Mouse (Mus musculus): Measurements from ENCODE around the gene Jchain. TPM values are rescaled to one million over a fixed set of nuclear protein-coding genes. Genes with fewer than 3 reads are reported as not detected.
A peak's percentile ranks its signal among the peaks of the same experiment; 100 is the strongest.

The Jchain gene
- polyA plus RNA-seq (2016; fragmentation: Nextera tagmentation; extraction: Ambion mirVana): 0.31 and 0.56 TPM in 2 replicates

DNA sequence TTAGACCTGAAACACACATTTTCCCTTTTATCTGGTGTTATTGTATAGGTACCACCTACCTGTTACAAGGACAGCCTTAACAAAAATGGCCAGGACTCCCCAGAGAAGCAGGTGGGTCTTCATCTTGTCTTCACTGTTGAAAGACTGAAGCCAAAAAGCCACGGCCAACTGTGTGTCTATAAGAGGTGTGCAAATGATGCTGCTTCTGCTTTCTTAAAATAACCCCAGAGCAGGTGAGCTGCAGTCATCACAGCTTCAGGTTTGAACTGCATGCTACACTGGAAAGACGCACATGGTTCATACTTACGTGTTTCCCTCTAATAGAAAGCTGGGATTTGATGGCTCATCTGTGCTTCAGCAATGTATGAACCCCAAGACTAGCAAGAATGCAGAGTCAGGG, at the start of gene Jchain:
Jchain (minus strand) TSS at position 235 of the 400 bp plus-strand sequence.
- WGBS: 87% methylated on average over 3 of the region's 3 CpGs
- no peaks in the 10 kb centered on the region for H3K27me3 ChIP-seq

DNA sequence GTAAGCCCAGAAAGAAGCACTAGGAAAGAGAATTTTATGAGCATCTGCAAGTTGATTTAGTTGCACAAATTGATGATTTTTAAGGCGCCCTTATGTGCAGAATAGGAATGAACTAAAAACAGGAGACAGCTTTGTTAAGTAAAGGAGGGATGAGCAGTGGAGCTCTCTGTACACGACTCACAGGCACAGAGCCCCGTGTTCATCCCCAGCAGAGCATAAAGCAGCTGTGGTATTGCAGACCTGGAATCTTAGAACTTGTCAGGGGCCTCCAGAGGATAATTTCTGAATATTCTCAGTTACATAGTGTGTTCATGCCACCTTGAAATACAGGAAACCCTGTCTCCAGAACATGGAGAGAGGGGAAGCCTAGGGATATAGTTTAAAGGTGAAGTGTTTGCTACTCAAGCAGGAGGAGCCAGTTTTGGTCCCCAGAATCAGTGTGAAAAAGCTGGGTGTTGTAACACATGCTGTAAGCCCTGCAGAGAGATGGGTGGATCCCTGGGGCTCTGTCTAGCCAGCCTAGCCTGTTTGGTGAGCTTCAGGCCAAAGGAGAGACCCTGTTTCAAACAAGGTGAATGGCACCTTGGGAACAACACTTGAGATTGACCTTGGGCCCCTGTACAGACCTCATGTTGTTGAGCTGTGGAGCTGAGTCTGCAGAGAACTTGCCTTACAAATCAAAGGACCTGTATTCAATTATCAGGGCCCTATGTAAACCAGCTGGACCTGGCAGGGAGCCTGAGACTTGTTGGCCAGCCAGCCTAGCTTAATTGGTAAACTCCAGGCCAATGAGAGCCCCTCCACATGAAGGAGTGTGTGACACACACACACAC, 48.0 kb upstream of the Jchain start:
- H3K27ac ChIP-seq: no peak overlapping the region
- no peak for ATAC-seq (ENCODE audit: low FRiP score)
- peaks cover 3% of the 10 kb centered on the region for H3K36me3 ChIP-seq (replicated peaks)
- H3K9ac ChIP-seq: no peak overlapping the region
- no peak overlapping the region for H3K4me2 ChIP-seq
- no peak overlapping the region for H3K4me3 ChIP-seq (replicated peaks)
- no peaks in the 10 kb centered on the region for H3K27me3 ChIP-seq
- WGBS: 77% methylated on average over 3 of the region's 3 CpGs
- no peaks in the 10 kb centered on the region for H3K9me3 ChIP-seq
- 0 out of 2 replicates have a peak, but pooled peaks cover 3% of the 10 kb centered on the region for H3K4me1 ChIP-seq

More for the DNA sequence above, at the start of gene Jchain:
- H3K4me3 ChIP-seq (replicated peaks): no peak within 1 kb of the TSS
- ATAC-seq (ENCODE audit: low FRiP score): no peak
- H3K4me2 ChIP-seq: no peak within 1 kb of the TSS
- no peaks in the 10 kb centered on the region for H3K36me3 ChIP-seq (replicated peaks)
- no peaks in the 10 kb centered on the region for H3K4me1 ChIP-seq
- H3K9ac ChIP-seq: no peak within 1 kb of the TSS
- H3K27ac ChIP-seq: no peak within 1 kb of the TSS
- H3K9me3 ChIP-seq: no peaks in the 10 kb centered on the region

DNA sequence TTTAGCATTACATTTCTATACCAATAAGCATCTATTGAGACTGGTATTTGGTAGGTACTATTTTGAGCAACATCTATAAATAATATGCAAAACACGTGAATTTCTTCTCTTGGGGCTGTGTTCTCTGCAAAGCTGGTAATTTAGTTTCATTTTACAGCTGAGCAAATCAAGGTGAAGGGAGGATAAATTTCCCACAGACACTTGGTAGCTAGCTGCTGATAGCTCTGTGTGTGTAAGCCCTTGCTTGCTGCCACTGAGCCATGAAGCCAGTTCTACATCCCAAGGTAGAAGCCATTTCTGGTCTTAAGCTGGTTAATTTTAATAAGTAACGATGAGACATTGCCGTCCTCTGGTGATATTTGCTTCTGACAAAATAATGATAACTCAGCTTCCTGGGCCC, 47.1 kb upstream of the Jchain start:
- WGBS: 88% methylated on average over 3 of the region's 3 CpGs
- peaks cover 3% of the 10 kb centered on the region for H3K36me3 ChIP-seq (replicated peaks)
- H3K27ac ChIP-seq: no peak overlapping the region
- no peak overlapping the region for H3K4me2 ChIP-seq
- H3K9me3 ChIP-seq: no peaks in the 10 kb centered on the region
- H3K4me3 ChIP-seq (replicated peaks): no peak overlapping the region
- H3K4me1 ChIP-seq: 0 out of 2 replicates have a peak, but pooled peaks cover 3% of the 10 kb centered on the region
- no peak for ATAC-seq (ENCODE audit: low FRiP score)
- no peak overlapping the region for H3K9ac ChIP-seq
- no peaks in the 10 kb centered on the region for H3K27me3 ChIP-seq

DNA sequence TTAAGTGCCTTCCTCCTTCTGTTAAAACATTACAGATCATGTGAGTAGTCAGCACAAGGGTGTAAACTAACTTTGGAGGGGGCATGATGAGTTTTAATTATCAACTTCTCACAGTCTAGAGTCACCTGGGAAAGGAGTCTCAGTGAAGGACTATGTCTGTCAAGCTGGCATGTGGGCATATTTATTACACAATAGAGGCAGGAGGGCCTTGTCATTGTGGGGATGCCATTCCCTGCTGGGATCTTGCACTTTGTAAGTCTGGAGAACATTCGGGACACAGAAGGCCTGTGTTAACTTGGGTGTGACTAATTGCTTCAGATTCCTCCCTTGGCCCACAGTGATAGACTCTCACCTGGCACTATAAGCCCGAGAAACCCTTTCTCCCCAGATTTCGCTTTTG, 41.9 kb upstream of the Jchain start:
- no peak overlapping the region for H3K9ac ChIP-seq
- H3K27ac ChIP-seq: no peak overlapping the region
- no peaks in the 10 kb centered on the region for H3K9me3 ChIP-seq
- 63% methylated on average over 3 of the region's 3 CpGs for WGBS
- no peak for ATAC-seq (ENCODE audit: low FRiP score)
- peaks cover 3% of the 10 kb centered on the region for H3K36me3 ChIP-seq (replicated peaks)
- H3K27me3 ChIP-seq: no peaks in the 10 kb centered on the region
- H3K4me3 ChIP-seq (replicated peaks): no peak overlapping the region
- H3K4me1 ChIP-seq: peaks cover 9% of the 10 kb centered on the region
- no peak overlapping the region for H3K4me2 ChIP-seq

DNA sequence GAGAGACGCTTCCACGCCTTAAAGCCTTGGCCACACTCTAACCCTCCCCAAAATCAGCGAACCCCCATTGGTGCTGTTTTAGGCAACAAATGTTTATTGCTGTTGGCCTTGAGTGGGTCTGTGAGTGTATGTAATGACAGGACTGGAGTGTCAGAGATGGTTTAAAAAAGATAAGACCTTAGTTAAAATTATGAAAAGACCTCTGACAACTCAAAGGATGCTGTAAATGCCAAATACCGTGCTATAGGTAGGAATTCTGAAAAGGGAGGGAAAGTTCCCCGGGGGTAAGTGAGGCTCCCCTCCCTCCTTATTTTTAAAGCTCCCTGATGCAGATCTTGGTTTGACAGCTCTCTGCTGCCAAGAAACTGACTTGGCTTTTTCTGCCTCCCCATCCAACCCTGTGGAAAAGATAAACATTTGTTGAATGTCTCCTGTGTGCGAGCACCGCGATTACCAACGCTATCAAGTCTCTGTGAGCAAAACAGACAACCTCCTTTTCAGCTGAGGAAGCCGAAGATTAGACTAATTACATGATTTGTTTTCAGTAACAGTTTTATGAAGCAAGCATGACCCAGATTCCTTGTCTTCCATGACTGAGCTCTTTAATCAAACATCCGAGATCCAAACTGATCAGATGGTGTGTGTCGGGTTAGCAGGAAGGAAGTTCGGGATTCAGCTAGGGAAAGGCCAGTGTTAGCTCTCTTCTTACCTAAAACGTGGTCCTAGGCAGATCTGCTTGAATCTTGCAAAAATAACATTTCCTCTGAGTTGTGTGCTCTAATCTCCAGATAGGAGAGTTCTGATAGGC, 38.5 kb upstream of the Jchain start:
- no peak; the same call in 1 of the 2 replicates for ATAC-seq (ENCODE audit: low FRiP score)
- no peaks in the 10 kb centered on the region for H3K9me3 ChIP-seq
- H3K36me3 ChIP-seq (replicated peaks): no peaks in the 10 kb centered on the region; the same call in 1 of the 2 replicates
- H3K27ac ChIP-seq: peak overlapping the region; percentile 93
- no peaks in the 10 kb centered on the region for H3K27me3 ChIP-seq
- H3K4me2 ChIP-seq: peak overlapping the region; percentile 72
- H3K4me3 ChIP-seq (replicated peaks): peak overlapping the region; percentile 97
- peaks cover 12% of the 10 kb centered on the region for H3K4me1 ChIP-seq
- WGBS: 9% methylated on average over 14 of the region's 14 CpGs
- H3K9ac ChIP-seq: peak overlapping the region; percentile 93

DNA sequence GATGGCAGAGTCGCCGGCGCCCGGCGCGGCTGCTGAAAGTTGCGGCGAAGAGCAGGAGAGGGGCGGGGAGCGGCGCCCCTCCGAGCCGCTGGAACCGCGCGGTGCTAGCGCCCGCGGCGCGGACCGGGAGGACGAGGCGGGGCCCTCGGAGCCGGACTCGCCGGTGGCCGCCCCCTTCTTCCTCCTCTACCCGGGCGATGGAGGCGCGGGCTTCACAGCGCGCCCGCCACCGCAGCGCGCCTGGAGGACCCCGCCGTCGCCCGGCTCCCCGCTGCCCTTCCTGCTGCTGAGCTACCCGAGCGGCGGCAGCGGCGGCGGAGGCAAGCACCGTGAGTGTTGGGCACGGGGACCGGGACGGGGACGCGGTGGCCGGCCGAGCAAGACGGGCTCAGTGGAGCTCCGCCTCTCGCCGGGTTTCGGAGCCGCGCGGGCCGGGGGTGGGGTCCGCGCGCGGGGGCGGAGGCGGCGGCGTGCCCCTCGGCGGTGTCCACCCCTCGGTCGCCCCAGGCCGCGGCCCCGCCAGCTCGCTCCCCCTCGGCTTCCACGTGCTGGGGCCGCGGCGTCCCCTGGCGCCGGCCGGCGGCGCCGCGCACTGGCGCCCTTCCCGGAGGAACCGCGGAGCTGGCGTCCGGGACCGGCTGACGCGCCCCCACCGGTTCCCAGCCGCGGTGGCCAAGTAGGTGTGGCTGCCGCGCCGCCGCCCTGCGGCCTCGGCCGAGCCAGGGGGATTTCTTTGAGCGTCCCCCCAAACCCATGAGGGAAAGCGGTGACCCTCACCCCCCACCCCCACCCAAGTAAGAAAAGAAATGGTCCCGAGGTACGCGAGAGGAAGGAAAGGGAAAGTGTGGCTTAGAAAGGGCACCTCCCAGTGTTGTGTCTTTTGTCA, 37.7 kb upstream of the Jchain start:
- H3K4me2 ChIP-seq: peak overlapping the region; percentile 72
- H3K27me3 ChIP-seq: no peaks in the 10 kb centered on the region
- peak; percentile 79 for ATAC-seq (ENCODE audit: low FRiP score)
- H3K9me3 ChIP-seq: no peaks in the 10 kb centered on the region
- peaks cover 12% of the 10 kb centered on the region for H3K4me1 ChIP-seq
- no peaks in the 10 kb centered on the region; the same call in 1 of the 2 replicates for H3K36me3 ChIP-seq (replicated peaks)
- WGBS: under 1% methylated on average over 54 of the region's 119 CpGs
- H3K27ac ChIP-seq: peak overlapping the region; percentile 93
- H3K4me3 ChIP-seq (replicated peaks): peak overlapping the region; percentile 97
- H3K9ac ChIP-seq: peak overlapping the region; percentile 93

DNA sequence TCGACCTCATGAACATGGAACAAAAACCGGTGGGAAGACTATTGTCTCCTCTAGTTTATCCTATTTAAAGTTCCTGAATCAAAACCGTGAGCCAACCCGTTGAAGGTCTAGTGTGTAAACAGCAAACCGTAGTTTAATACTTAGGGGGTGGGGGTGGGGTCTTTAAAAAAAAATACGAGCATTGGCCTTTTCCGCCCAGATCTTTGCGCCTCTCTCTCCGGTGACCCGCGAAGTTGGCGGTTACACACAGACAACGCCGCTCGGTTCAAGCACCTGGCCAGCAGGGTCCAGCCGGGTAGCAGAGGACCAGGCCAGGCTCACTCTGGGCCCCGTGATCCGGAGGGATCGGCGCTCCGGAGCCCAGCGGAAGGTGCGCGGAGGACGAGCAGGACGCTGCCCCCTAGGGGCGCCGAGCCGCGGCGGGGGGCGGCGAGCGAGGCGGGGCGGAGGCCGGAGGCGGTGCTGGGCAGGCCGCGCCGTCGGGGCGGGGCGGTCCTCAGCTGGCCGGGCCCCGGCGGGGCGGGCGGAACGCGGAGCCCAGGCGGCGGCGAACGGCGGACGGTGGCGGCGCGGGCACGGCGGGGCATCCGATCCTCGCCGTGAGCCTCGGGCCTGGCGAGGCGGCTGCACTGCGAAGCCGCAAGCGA, 36.9 kb upstream of the Jchain start, which contains the start of gene Rufy3:
Rufy3 (plus strand) TSS at position 540 of the 647 bp plus-strand sequence.
- Histone ChIP-seq H3K4me2 (peak within 1 kb of the TSS; percentile 72), H3K27me3 (no peaks in the 10 kb centered on the region), H3K27ac (peak within 1 kb of the TSS; percentile 93), H3K9me3 (no peaks in the 10 kb centered on the region), H3K36me3 (replicated peaks) (no peaks in the 10 kb centered on the region), H3K4me3 (replicated peaks) (peak within 1 kb of the TSS; percentile 97), H3K4me1 (peaks cover 12% of the 10 kb centered on the region), H3K9ac (peak within 1 kb of the TSS; percentile 93)
- ATAC-seq (ENCODE audit: low FRiP score): peak; percentile 91
- under 1% methylated on average over 46 of the region's 71 CpGs for WGBS

DNA sequence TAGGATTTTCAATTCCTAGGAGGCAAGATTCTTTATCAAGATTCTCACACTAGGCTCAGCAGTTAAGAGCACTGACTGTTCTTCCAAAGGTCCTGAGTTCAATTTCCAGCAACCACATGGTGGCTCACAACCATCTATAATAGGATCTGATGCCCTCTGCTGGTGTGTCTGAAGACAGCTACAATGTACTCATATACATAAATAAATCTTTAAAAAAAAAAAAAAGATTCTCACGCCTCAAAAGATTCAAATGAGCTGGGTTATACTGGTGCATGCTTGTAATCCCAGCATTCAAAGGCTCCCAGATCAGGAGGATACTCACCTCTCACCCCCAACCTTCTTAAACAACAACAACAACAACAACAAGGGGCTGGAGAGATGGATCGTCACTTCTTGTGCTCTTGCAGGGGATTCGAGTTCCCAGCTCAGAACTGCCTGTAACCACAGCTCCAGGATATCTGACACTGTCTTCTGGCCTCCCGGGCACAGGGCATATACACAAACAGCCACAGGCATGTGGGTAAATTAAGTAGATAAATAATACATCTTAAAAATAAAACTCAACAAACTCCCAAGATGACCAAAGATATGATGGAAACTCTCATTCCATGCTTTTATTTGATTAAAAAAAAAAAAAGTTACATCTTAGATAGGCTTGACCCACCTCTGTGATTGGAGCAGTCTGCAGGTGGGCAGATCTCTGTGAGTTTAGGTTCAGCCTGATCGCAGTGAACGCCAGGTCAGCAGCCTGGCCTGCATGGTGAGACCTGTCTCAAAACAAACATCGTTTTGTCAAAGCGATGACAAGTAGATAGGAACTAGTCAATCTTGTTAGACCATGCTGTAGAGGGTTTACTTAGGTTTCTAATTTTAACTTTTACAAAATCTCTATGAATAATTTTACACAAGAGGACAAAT, 35.4 kb upstream of the Jchain start:
- no peak overlapping the region for H3K9ac ChIP-seq
- no peak overlapping the region for H3K4me2 ChIP-seq
- H3K4me3 ChIP-seq (replicated peaks): no peak overlapping the region
- H3K27ac ChIP-seq: no peak overlapping the region
- no peak for ATAC-seq (ENCODE audit: low FRiP score)
- no peaks in the 10 kb centered on the region for H3K27me3 ChIP-seq
- H3K4me1 ChIP-seq: peaks cover 12% of the 10 kb centered on the region
- 74% methylated on average over 8 of the region's 8 CpGs for WGBS
- 0 out of 2 replicates have a peak, but pooled peaks cover 2% of the 10 kb centered on the region for H3K36me3 ChIP-seq (replicated peaks)
- H3K9me3 ChIP-seq: no peaks in the 10 kb centered on the region

DNA sequence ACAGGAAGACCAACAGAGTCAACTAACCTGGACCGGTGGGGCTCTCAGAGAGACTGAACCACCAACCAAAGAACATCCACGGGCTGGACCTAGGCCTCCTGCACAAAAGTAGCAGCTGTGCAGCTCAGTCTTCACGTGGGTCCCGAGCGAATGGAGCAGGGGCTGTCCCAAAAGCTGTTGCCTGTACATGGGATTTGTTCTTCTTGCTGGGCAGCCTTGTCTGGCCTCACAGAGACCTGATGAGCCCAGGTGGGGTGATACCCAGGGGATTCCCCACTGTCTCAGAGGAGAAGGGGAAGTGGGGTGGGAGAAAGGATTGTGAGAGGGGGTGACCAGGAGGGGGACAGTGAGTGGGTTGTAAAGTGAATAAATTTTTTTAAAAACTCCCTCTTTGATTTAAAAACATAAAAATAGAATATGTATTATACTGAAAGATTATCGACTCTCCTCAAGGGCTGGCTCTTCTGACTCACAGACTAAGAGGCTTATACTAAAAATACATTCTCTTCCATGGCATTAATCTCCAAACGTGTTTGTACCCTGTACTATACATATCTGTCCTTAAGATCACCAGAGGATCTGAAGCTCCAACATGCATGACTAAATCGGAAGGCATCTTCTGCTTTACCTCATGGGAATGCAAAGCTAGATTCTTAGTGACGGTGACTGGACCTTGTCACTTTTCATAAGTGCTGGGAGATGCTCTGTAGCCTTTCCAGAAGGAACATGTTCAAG, 33.6 kb upstream of the Jchain start:
- H3K4me2 ChIP-seq: no peak overlapping the region
- ATAC-seq (ENCODE audit: low FRiP score): no peak
- H3K9me3 ChIP-seq: no peaks in the 10 kb centered on the region
- 0 out of 2 replicates have a peak, but pooled peaks cover 9% of the 10 kb centered on the region for H3K36me3 ChIP-seq (replicated peaks)
- H3K27me3 ChIP-seq: no peaks in the 10 kb centered on the region
- WGBS: 83% methylated on average over 9 of the region's 9 CpGs
- no peak overlapping the region for H3K9ac ChIP-seq
- H3K4me1 ChIP-seq: peaks cover 14% of the 10 kb centered on the region
- no peak overlapping the region for H3K4me3 ChIP-seq (replicated peaks)
- no peak overlapping the region for H3K27ac ChIP-seq

DNA sequence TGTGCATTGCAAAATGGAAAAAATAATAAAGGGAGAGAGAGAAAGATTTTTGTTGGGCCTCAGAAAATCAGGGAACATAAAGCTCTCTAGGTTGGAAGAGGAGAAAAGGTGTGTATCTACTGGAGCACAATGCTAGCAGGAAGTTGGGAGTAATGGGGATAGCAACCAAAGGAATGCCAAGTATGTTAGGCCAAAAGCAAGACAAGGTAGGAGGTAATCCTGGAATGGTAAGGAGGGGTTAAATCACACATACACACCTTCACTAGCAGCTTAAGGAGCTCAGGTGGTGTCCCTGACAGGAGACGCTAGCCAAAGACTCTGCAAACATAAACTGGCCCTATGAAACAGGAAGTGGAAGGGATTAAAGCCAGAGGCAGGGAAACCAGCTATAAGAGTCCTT, 31.3 kb upstream of the Jchain start:
- H3K27me3 ChIP-seq: no peaks in the 10 kb centered on the region
- no peak overlapping the region for H3K4me3 ChIP-seq (replicated peaks)
- H3K36me3 ChIP-seq (replicated peaks): 0 out of 2 replicates have a peak, but pooled peaks cover 9% of the 10 kb centered on the region
- 60% methylated on average over 1 of the region's 1 CpGs for WGBS
- peaks cover 21% of the 10 kb centered on the region for H3K4me1 ChIP-seq
- no peak overlapping the region for H3K4me2 ChIP-seq
- no peak overlapping the region for H3K9ac ChIP-seq
- ATAC-seq (ENCODE audit: low FRiP score): no peak
- no peak overlapping the region for H3K27ac ChIP-seq
- no peaks in the 10 kb centered on the region for H3K9me3 ChIP-seq
